Mouse (Mus musculus) adrenal gland, adult 8-10 months (tissue): ENCODE results near the gene 4933407L21Rik. TPM values are rescaled to one million over a fixed set of nuclear protein-coding genes. Genes with fewer than 3 reads are reported as not detected.

Source experiments
- DNase-seq: peaks from one replicate; pipeline ENCODE4 v3.0.0; 2022
- total RNA-seq, 4 experiments: library from RNA; stranded (reverse); gene quantifications; 2 replicates each; pipeline ENCODE4 v1.2.4; 2022

Gene 4933407L21Rik
- total RNA-seq, 4 experiments from 2014 or later: 0.30 to 1.3 TPM; not detected in 2

- no peak for DNase-seq
Measured at GRCm38 (mm10) chr1:85916830-85917450, 11.3 kb upstream of the 4933407L21Rik start.

- no peak for DNase-seq
Measured at GRCm38 (mm10) chr1:85919621-85920020, 8.7 kb upstream of the 4933407L21Rik start.

GRCm38 (mm10) chr1:85921725-85922124 lies 6.6 kb upstream of the 4933407L21Rik start:
- DNase-seq: no peak

GRCm38 (mm10) chr1:85922127-85922864 lies 6.0 kb upstream of the 4933407L21Rik start:
- no peak for DNase-seq

- DNase-seq: no peak
Measured at GRCm38 (mm10) chr1:85922865-85923211, 5.4 kb upstream of the 4933407L21Rik start.

GRCm38 (mm10) chr1:85925183-85925582 lies 3.1 kb upstream of the 4933407L21Rik start:
- DNase-seq: no peak

- no peak for DNase-seq
Measured at GRCm38 (mm10) chr1:85928688-85929065, 394 bp downstream of the 4933407L21Rik start.

GRCm38 (mm10) chr1:85929406-85929805 lies 1.1 kb downstream of the 4933407L21Rik start:
- DNase-seq: no peak

GRCm38 (mm10) chr1:85931170-85931569 lies 2.9 kb downstream of the 4933407L21Rik start:
- DNase-seq: no peak

GRCm38 (mm10) chr1:85933226-85933625 lies 4.9 kb downstream of the 4933407L21Rik start:
- DNase-seq: no peak

GRCm38 (mm10) chr1:85933631-85934465 lies 5.6 kb downstream of the 4933407L21Rik start:
- no peak for DNase-seq

- no peak for DNase-seq
Measured at GRCm38 (mm10) chr1:85934560-85934959, 6.3 kb downstream of the 4933407L21Rik start.

- DNase-seq: peak; percentile 54
Measured at GRCm38 (mm10) chr1:85935148-85935852, 7.0 kb downstream of the 4933407L21Rik start.

GRCm38 (mm10) chr1:85936265-85936664 lies 8.0 kb downstream of the 4933407L21Rik start:
- no peak for DNase-seq

GRCm38 (mm10) chr1:85937323-85937722 lies 9.0 kb downstream of the 4933407L21Rik start:
- no peak for DNase-seq

GRCm38 (mm10) chr1:85942318-85942717 lies 14.0 kb downstream of the 4933407L21Rik start:
- DNase-seq: no peak

GRCm38 (mm10) chr1:85949085-85949684 lies 20.9 kb downstream of the 4933407L21Rik start:
- DNase-seq: no peak

GRCm38 (mm10) chr1:85955150-85955549 lies 26.9 kb downstream of the 4933407L21Rik start:
- DNase-seq: no peak

GRCm38 (mm10) chr1:85957290-85957689 lies 29.0 kb downstream of the 4933407L21Rik start:
- no peak for DNase-seq

GRCm38 (mm10) chr1:85957942-85958619 lies 29.8 kb downstream of the 4933407L21Rik start:
- DNase-seq: no peak

- DNase-seq: no peak
Measured at GRCm38 (mm10) chr1:85959129-85959888, 31.0 kb downstream of the 4933407L21Rik start.
